Mouse (Mus musculus) ES-E14 (cell line): ENCODE measurements at regions not wholly inside any gene's neighbourhood (a gene's known extent, or its start where the extent isn't known, plus 50 kb on each side); places are given as distances from the start of the nearest gene placed in this dataset.
A peak's percentile ranks its signal among the peaks of the same experiment; 100 is the strongest.

Experiments
- DNase-seq: peaks from one replicate; pipeline ENCODE4 v3.0.0-alpha.2; 2013; ENCODE audit warnings: low read depth, low spot score
- H3K27ac ChIP-seq: 2 replicates; pipeline ENCODE4 v1.5.1; 2012; ENCODE audit warnings: low read depth, mild to moderate bottlenecking, low read length, moderate library complexity, mixed read lengths; ENCODE audit not compliant: poor library complexity, insufficient read depth, severe bottlenecking
- H3K36me3 ChIP-seq: 2 replicates; pipeline ENCODE4 v1.6.1; 2012; ENCODE audit warnings: mild to moderate bottlenecking, low read length, moderate library complexity, mixed read lengths; ENCODE audit not compliant: control insufficient read depth, poor library complexity, insufficient read depth, severe bottlenecking
- H3K4me1 ChIP-seq, 2 experiments: fragments of 150-350 bp in 1 of 2; sonication (generic) in 1 of 2; 2 replicates each; pipeline ENCODE4 v1.6.1; 2012; ENCODE audit warnings: low read length in 2 of 2, mild to moderate bottlenecking in 1 of 2, mixed read lengths in 1 of 2; ENCODE audit not compliant: control insufficient read depth in 2 of 2, insufficient read depth in 2 of 2, poor library complexity in 1 of 2
- H3K4me3 ChIP-seq, 2 experiments: fragments of 150-350 bp in 1 of 2; sonication (generic) in 1 of 2; 2 replicates each; pipeline ENCODE4 v1.5.1; 2012; ENCODE audit warnings: low read length in 2 of 2, low read depth in 1 of 2, mild to moderate bottlenecking in 1 of 2, mixed read lengths in 1 of 2; ENCODE audit not compliant: insufficient read depth in 1 of 2, poor library complexity in 1 of 2, severe bottlenecking in 1 of 2
- H3K9ac ChIP-seq: 2 replicates; pipeline ENCODE4 v1.6.1; 2012; ENCODE audit warnings: low read depth, mild to moderate bottlenecking, low read length, mixed read lengths; ENCODE audit not compliant: poor library complexity, insufficient read depth, severe bottlenecking
- H3K9me3 ChIP-seq: fragments of 150-350 bp; sonication (generic); 2 replicates; pipeline ENCODE4 v1.6.1; 2012; ENCODE audit warnings: low read depth, mild to moderate bottlenecking, low read length; ENCODE audit not compliant: control insufficient read depth, insufficient read depth
- CHD2 ChIP-seq: IDR thresholded peaks from 2 replicates; pipeline ENCODE4 v1.6.1; 2014; ENCODE audit warnings: mild to moderate bottlenecking, low read depth, low read length, inconsistent platforms
- HCFC1 ChIP-seq: IDR thresholded peaks from 2 replicates; pipeline ENCODE4 v1.6.1; 2012; ENCODE audit warnings: low read length, inconsistent platforms, borderline replicate concordance; ENCODE audit not compliant: insufficient read depth
- MAFK ChIP-seq: IDR thresholded peaks from 2 replicates; pipeline ENCODE4 v1.6.1; 2014; ENCODE audit warnings: mild to moderate bottlenecking, low read depth, low read length, inconsistent platforms; ENCODE audit not compliant: insufficient read depth
- ZC3H11A ChIP-seq: IDR thresholded peaks from 2 replicates; pipeline ENCODE4 v1.6.1; 2012; ENCODE audit warnings: low read depth, mild to moderate bottlenecking, inconsistent platforms, low read length, borderline replicate concordance
- ZNF384 ChIP-seq: IDR thresholded peaks from 2 replicates; pipeline ENCODE4 v1.6.1; 2012; ENCODE audit warnings: low read depth, low read length, inconsistent platforms
- in situ Hi-C, 2 experiments: fragments of 600-800 bp; cut with MboI; formaldehyde crosslinking; loops; one replicate each; pipeline ENCODE4 v1.15.1; 2025; ENCODE audit warnings: low sequenced_read_pairs in 2 of 2, inconsistent platforms in 1 of 2; ENCODE audit not compliant: unreplicated experiment in 2 of 2

DNA sequence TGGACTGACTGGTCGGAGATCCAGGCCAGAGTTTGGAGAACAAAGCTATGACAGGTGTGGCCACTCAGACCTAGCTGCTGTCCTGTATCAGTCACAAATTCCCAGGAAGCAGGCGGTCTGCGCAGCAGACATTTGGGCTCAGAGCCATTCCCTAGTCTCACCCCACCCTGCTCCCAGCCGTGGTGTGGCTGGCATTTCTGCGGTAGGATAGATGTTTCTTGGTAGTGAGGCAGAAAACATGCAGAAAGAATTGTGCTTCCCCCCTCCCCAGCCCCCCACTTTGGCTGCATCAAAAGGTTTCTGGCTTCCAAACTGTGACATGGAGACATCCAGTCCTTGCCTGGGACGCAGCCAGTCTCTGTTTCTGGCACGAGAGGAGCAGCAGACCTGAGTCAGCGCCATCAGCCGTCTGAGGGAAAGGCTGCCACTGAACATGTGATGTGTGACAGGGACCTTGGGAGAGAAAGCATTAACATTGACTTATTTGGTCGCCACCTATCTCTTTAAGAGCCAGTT is 135.5 kb downstream of the Opa1 start:
- no peak overlapping the region for H3K4me3 ChIP-seq
- no peaks in the 10 kb centered on the region for H3K36me3 ChIP-seq
- TF ChIP-seq ZNF384, result 0 out of 2 replicates have a peak, but pooled peaks have one; percentile 51
- no peak for TF ChIP-seq HCFC1
- no peak for TF ChIP-seq ZC3H11A
- TF ChIP-seq MAFK, result 0 out of 2 replicates have a peak, but pooled peaks have one; percentile 24
- DNase-seq, result no peak
- H3K4me1 ChIP-seq, result peaks cover 2 to 6% of the 10 kb centered on the region in 2 experiments; a peak in 2 of 4 replicates
- H3K9me3 ChIP-seq, result no peaks in the 10 kb centered on the region
- no peak overlapping the region for H3K27ac ChIP-seq
- no peak overlapping the region for H3K9ac ChIP-seq
- in situ Hi-C loops, result no loop called here

DNA sequence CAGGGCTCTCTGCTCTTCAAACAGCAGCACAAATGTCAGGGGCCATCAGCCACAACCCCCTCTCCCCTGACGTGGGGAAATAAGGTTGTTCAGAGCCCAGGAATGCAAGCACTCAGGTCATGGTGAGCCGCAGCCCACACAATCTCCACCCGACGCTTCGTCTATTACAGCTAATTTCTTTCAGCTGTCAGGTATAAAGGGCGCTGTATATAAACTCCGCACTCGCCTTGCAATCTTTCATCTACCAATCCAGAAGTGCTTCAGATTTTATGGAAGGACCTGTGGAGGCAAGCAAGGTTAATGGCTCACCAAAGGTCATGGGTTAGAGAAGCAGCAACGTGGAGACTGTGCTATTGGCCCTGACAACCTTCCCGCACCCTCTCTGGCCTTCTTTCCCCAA is 139.8 kb downstream of the Opa1 start:
- no peak for DNase-seq
- no peak overlapping the region for H3K27ac ChIP-seq
- in situ Hi-C loops, result no loop called here
- no peaks in the 10 kb centered on the region for H3K36me3 ChIP-seq
- peaks cover 4 to 11% of the 10 kb centered on the region in 2 experiments; a peak in 2 of 4 replicates for H3K4me1 ChIP-seq
- no peak for TF ChIP-seq HCFC1
- TF ChIP-seq ZNF384, result no peak
- TF ChIP-seq MAFK, result no peak
- no peak for TF ChIP-seq CHD2
- TF ChIP-seq ZC3H11A, result no peak
- H3K9ac ChIP-seq, result no peak overlapping the region
- no peaks in the 10 kb centered on the region for H3K9me3 ChIP-seq
- no peak overlapping the region for H3K4me3 ChIP-seq

DNA sequence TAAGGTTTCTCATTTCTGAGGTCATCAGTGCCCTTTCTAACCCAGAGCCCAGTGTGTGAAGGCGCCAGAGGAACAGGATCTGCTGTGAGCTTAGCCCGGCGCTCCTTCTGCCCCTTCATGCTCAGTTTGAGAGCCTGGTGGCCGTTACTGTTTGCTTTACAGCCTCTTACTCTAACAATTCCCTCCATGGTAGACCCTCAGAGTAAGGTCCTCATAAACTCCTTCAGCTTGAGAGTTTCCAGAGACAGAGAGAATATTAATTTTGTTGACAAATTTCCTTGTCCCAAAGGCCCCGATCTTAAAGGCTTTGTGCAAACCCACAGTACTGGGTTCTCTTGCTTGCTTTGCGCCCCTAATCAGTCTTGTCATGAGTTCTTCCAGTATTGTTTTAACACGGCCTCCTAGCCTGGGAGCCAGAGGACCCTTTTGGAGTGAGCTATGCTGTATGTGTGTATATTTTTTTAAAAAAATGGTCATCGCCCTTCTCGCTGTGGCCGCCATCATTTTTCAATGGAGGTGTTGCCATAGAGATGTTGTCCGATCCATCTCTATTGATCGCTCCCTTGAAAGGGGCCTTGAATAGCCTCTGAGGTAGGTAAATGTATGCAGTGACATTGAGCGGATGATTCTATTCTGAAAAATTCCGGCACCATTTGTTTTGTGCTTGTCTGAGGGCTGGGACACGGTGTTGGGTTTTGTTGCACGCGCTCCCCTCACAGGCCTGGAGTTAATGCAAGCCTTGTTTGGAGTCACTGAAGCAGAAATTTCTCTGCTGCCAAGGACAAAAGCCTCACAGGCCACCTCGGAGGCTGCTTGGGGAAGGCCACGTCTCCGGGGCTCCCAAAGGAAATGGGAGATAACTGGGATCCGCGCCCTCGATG is 140.7 kb downstream of the Opa1 start:
- no peaks in the 10 kb centered on the region for H3K9me3 ChIP-seq
- H3K27ac ChIP-seq, result no peak overlapping the region
- H3K36me3 ChIP-seq, result no peaks in the 10 kb centered on the region
- peak overlapping the region; percentile 0; the same call in 1 of the 2 replicates for H3K9ac ChIP-seq
- H3K4me1 ChIP-seq, result peaks cover 4 to 11% of the 10 kb centered on the region in 2 experiments; a peak in 2 of 4 replicates
- TF ChIP-seq ZNF384, result peak; percentile 58; the same call in 1 of the 2 replicates
- TF ChIP-seq MAFK, result no peak
- TF ChIP-seq HCFC1, result no peak
- no peak for TF ChIP-seq ZC3H11A
- DNase-seq, result no peak
- in situ Hi-C loops, result loop anchor here in 1 of 2 experiments (10.0 kb wide), 1 partner anchor 495 kb away; no protein-coding TSS in a partner anchor
- peak overlapping the region; percentile 2; a peak in 2 of 4 replicates for H3K4me3 ChIP-seq

DNA sequence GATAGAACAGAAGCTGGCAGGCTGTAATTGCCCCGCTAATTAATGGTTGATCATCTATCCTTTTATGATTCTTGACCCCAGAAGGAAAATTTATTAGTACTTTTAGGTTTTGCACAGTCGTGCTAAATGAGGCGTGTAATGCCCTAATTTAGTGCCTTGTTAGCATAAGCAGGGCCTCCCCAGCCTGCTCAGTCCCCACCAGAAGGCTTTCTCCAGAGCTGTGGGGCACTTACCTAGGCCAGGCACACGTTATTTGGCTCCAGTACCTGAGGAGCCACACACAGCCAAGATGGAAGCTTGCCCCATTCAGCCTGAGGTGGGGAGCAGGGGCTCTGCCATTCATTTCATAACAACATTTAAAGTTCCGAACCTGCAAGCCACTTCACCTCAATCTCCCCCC is 146.0 kb downstream of the Opa1 start:
- H3K9ac ChIP-seq, result no peak overlapping the region
- H3K9me3 ChIP-seq, result no peaks in the 10 kb centered on the region
- H3K4me3 ChIP-seq, result no peak overlapping the region
- in situ Hi-C loops, result loop anchor here in 1 of 2 experiments (10.0 kb wide), 1 partner anchor 490 kb away; no protein-coding TSS in a partner anchor
- no peak overlapping the region for H3K27ac ChIP-seq
- no peaks in the 10 kb centered on the region for H3K36me3 ChIP-seq
- peaks cover 0 to 6% of the 10 kb centered on the region in 2 experiments; a peak in 1 of 4 replicates for H3K4me1 ChIP-seq
- no peak for DNase-seq
- TF ChIP-seq ZNF384 (no peak), CHD2 (no peak), MAFK (no peak), ZC3H11A (no peak), HCFC1 (no peak)
